Mouse (Mus musculus) kidney, adult 2 months (tissue): Measurements from ENCODE around the gene Tnfsf18.

ENCODE experiments used
- CTCF ChIP-seq: fragments of 200-500 bp; conservative IDR thresholded peaks from 2 replicates; pipeline ENCODE4 v1.5.1; 2011; ENCODE audit warnings: low read depth, mild to moderate bottlenecking, control low read depth, low read length, moderate library complexity, mixed read lengths; ENCODE audit not compliant: insufficient read depth, insufficient read length
- POLR2A ChIP-seq: fragments of 200-500 bp; IDR thresholded peaks from one replicate; pipeline ENCODE4 v1.6.1; 2011; ENCODE audit warnings: low read depth, low read length, control low read depth

GRCm38 (mm10) chr1:161500811-161501146 lies 6.3 kb downstream of the Tnfsf18 start:
- TF ChIP-seq POLR2A (no peak), CTCF (no peak)
